Mouse (Mus musculus): ENCODE results near the gene Fam172a.

DNA sequence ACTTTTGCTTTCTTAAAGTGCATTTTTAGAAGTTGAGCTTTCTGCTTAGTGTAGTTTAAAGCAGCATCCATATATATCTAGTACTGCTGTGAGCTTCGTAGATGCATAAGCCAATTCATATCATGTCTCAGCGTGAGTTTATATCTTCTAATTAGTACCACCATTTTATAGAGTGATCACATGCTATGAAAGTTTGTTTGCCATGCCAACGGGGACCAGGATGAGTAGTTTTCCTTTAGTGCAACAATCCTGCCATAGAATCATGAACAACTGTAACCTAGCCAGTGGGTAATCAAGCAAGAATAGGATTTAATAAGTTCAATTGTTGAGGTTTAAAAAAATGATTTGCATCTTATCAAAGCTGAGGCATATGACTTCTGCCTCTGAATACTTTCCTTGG is 398.8 kb downstream of the Fam172a start:
- TF ChIP-seq POLR2A (IDR thresholded peaks at IDR 0.05; ENCODE audit: low read depth, low read length) = no peak
- no peak for TF ChIP-seq CTCF (conservative IDR thresholded peaks at IDR 0.05; ENCODE audit: insufficient read depth, insufficient read length, low read depth, low read length)
